Mouse (Mus musculus): ENCODE results near the gene Gjc1.

Gjc1 gene

DNA sequence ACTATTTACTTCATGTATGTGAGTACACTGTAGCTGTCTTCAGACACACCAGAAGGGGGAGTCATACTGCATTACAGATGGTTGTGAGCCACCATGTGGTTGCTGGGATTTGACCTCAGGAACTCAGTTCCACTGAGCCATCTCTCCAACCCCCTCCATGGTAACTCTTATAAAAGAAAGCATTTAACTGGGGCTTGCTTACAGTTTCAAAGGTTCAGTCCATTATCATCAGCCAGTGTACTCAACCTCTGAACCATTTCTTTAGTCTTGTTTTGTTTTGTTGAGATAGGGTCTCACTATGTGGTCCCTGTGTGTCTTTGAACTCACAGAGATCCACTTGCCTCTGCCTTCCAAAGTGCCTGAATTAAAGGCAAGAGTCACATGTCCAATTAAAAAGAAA, 4.6 kb downstream of the Gjc1 start:
- DNase-seq (ENCODE audit: low read depth, low spot score): no peak

DNA sequence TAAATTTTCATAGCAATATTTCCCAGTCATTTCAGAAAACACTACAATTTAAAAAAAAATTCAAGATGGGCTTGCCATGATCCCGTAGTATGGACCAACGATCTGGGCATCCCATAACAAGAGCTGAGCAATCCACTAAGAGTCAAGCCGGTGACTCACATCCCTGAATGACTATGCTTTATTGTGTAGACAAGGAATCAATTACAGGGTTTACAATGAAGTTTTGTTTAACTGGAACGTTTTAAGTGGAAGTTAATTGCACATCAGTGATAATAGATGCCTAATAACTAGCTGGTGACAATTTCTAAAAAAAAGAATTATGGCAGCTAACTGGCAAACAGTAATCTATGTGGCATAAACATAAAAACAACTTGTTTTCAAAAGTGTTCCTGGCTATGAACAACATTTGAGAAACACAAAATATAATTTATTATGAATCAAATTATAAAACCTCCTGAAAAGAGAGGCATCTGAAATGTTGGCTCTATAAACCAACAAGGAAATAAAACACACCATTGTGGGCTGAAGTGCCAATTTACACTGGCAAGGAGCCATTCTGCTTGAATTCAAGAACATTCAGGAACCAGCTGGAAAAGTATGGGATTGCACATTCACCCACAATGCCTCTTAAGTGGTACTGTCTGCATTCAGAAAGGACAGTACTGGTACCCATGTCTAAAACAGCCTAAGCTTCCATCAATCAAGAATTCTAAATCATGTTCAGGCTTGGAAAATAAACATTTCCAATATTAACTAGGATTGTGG, 8.6 kb downstream of the Gjc1 start:
- no peak for DNase-seq (ENCODE audit: low read depth, low spot score)

DNA sequence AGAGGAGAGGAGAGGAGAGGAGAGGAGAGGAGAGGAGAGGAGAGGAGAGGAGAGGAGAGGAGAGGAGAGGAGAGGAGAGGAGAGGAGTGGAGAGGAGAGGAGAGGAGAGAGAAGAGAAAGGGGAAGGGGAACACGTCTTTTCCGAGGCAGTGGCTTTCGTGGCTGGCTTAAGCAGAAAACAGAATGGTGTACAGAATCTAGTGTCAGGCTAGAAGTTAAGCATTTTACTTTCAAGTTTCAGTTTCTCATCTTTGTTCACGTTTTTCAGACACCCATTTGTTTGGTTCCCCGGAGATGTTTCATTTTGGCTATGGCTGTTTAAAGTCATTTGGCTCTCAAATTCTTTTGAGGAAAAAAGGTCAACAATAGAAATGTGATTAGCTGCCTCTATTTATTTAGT, 11.3 kb downstream of the Gjc1 start:
- no peak for DNase-seq (ENCODE audit: low read depth, low spot score)

DNA sequence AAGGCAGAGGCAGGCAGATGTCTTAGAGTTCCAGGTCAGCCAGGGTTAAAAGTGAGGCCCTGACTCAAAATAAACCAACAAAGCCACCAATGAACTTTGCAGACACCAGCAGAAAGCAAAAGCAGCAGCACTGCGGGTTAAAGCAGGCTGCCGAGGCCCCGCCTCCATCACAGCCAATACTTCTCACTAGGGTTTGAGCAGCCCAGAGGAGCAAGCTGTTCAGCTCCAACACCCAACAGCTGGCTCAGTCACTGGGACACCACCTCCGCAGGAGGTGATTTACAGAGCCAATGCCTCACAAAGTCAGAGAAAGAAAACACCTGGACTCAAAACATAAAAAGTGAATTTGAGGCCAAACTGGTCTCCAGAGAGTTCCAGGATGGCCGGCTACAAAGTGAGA, 16.0 kb downstream of the Gjc1 start:
- DNase-seq (ENCODE audit: low read depth, low spot score): no peak

DNA sequence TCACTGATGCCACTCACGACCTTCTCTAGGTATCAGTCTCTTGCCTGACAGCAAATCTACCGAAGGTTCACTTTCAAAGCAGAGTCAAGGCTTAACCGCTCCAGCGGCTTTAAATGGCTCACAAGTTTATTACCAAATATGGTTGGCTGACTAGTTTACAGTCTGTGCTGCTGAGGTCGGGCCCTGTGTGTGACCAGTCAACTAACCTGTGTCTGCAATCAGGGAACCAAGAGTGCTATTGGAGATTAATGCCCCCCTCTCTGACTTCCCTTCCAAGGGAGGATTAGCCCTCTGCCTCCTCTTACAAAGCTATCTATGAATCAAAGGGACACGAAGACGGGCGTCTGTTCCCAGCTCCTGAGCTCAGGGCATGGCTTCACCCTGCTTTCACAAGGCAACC, 25.3 kb downstream of the Gjc1 start:
- DNase-seq (ENCODE audit: low read depth, low spot score): no peak

DNA sequence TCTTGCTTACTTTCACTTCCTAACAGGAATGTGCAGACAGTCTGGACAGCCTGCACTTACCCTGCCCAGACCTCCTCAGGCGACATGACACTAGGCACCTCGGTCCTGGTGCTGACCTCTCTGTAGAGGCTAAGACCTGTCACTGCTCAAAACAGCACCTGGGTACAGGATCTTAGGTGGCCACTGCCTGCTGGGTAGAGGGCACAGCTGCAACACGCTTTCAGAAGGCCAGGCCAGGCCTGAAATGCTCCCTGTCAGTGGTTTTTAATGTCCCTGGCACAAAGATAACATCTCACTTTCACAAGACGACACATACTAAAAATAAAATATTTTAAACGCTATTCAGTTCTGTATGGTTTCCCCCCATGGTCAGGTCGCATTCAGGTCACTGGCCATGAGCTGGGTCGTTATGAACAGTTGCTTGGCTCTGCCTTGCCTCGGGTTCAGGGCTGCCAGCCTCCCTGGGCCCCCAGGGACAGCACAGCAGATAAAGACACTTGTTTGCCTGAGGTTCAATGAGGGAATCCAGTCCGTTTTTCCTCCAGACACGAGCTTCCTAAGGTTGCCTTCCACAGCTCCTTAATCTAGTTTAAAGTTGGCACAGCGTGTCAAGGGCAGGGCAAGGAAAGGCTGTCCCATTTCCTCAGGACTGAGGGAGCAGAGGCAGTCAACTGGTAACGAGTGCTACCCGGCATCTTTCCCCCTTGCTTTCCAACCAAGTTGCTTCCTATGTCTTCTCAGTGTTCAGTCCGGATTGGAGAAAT, 27.6 kb downstream of the Gjc1 start:
- DNase-seq (ENCODE audit: low read depth, low spot score): no peak

DNA sequence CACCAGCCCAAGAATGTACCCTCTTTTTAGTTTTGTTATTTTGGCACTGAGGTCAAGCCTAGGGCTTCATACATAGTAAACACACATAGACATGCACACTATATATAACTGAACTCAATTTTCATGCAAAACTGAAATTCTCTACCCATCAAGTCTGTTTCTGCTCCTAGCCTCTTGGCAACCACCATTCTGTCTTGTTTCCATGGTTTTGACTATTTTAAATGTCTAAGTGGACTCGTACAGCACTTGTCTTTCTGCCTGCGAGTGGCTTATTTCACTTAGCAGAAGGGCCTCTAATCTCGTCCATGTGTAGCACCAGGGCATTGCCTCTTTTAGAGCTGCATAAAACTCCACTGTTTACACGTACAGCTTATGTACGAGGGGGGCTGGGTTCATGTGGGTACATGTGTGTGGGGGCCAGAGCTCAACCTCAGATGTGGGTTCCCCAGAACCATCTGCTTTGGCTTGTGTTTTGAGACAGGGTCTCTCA, 31.8 kb downstream of the Gjc1 start:
- no peak for DNase-seq (ENCODE audit: low read depth, low spot score)

DNA sequence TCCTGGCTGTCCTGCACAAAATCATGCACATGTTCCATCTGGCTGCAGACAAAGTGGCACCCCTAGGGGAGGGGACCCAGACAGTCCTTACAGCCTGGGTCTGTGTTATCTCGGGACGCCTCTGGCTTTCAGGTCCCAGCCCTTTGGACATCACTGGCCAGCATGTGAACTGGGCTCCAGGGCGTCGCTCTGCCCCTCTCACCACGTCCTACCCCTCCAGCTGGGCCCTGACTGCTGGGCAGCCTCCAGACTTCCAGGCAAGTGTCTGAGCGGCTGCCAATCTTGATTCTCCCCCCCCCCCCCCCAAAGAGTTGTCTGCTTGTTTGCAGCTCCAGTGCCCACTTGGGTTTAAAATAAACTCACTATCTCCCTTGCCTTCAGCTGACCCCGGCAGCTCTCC, 36.1 kb downstream of the Gjc1 start:
- DNase-seq (ENCODE audit: low read depth, low spot score): no peak

DNA sequence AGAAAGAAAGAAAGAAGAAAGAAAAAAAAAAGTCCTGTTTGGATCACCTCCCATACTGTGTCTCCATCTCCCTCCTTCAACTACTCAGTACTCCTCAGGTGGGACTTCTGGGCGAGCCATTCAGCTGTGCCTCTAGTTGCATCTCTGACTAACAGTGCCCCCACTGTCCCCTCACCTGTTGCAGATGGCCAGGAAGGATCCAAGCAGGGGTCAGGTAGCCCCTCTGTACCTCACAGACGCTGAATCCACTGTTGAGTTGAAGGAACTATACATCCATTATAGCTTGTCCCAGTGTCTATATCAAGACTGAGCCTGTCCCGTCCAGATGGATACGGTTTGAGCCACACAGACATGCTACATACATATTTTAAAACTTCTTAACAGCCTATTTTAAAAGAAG, 38.0 kb downstream of the Gjc1 start:
- no peak for DNase-seq (ENCODE audit: low read depth, low spot score)

DNA sequence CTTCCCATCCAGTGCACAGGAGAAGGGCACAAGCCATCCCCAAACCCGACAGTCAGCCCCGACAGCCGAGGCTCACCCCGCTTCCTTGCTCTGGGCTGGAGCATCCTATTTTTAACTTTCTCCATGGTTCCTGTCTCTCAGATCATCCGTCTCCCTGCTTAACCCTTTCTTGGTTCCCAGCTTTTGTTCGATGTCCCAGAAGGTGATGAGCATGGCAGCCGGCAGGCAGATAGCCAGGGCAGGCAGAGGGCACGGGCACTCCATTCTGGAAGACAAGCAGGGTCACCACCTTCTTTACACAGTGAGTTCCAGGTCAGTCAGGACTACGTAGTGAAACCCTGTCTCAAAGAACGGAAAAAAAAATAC, 38.5 kb downstream of the Gjc1 start:
- DNase-seq (ENCODE audit: low read depth, low spot score): no peak

DNA sequence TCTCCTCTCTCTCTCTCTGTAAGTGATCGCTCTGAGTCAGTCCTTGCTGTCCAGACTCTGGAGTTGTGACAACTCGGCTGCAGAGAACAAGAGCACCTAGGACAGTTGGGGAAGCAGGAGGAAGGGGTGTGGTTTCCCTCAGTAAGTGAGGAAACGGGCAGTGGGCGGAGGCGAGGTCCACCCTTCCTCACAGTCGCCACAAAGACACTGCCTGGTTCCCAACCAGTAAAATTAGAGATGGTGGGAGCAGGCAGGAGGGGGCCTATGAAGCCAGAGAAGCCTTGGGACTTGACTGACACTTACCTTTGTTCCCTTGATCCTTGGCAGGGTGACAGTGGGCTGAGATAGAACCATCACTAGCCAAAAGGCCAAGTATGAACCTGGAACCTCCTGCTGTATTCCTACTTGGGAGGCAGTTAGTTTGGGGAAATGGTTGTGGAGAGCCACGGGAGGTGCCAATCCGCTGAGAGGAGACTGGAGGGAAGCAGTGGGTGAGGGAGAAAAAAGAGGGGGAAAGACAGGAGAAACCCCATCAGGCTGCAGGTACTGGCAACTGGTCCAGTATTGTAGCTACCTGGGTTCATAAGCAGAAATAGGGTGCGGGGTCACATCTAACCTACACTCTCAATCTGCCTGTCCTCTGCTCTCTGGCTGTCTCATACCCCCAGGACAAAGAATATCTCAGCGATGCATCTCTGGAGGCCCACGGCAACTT, 39.1 kb downstream of the Gjc1 start:
- no peak for DNase-seq (ENCODE audit: low read depth, low spot score)

DNA sequence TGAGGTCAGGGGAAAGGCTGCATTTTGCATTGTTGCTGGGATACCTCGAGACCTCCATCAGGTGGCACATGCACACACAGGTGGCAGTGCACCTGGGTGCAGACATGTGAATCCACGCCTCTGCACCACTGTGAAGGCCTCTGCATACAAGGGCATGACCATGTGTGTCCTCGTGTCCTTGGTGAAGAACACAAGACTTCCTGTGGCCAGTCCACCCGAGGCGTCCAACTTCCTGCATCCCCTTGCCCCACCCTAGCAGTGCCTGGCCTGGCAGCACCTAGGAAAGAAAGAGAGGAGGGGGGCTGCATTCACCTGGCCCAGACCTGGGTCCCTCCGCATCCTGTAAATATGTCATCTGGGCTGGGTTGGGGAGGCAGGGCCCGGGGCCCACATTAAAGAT, 39.7 kb downstream of the Gjc1 start:
- no peak for DNase-seq (ENCODE audit: low read depth, low spot score)

DNA sequence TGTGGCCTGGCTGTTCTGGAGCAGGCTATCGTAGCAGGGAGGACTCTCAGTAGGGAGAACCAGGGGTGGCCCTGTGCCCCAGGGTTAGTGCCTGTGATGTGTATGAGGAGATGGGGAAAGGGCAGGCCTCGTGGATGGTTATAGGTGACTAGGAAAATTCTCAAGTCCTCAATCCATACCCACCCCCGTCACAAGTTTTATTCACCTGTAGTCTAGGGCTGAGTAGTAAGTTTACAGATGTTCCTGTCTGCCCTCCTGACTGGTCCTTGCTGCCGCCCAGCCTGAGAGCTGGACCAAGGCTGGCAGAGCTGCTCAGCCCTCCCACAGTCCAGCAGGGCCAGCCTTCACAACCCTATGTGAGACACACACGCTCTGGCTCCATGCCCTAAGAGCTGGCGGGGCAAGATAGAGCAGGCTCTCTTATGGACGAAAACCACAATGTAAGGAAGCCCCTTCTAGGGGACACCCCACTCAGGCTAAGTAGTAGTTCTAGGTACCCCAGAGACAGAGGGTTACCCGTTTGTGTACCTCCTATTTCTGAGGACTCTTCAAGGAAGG, 40.3 kb downstream of the Gjc1 start:
- no peak for DNase-seq (ENCODE audit: low read depth, low spot score)

DNA sequence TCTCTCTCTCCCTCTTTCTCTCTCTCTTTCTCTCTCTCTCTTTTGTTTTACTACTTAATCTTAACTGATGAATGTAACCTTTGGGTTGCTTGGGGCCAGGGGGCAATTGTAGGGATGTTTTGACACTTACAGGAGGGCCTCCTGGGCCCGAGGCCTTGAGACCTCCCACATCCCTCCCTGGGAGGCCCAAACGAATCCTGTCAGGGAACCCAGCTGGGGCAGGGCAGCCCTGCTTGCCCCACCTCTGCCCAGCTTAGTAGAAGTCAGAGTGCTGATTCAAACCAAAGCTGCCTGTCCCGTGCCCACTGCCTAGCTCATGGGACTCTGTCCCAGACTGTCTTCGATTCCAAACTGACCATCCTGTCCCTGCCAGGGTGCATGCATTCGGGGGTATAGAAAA, 40.9 kb downstream of the Gjc1 start:
- DNase-seq (ENCODE audit: low read depth, low spot score): no peak

DNA sequence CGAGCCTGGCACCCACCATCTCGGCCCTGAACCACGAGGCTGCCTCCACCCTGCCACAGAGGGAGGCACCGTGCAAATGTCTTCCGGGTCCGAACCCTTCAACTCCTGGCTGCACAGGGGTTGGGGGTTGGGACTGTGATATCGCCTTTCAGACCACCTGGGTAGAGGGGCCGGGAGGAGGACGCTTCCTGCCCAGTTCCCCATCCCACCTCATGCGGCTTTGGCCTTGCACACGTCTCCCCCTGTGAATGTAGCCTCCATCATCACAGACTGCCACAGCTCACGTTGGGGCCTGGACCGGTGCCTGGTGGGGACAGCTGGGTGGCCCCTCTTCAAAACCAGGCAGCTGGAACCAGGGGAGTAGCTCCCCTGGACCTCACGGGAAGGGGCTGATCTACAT, 41.3 kb downstream of the Gjc1 start:
- no peak for DNase-seq (ENCODE audit: low read depth, low spot score)

DNA sequence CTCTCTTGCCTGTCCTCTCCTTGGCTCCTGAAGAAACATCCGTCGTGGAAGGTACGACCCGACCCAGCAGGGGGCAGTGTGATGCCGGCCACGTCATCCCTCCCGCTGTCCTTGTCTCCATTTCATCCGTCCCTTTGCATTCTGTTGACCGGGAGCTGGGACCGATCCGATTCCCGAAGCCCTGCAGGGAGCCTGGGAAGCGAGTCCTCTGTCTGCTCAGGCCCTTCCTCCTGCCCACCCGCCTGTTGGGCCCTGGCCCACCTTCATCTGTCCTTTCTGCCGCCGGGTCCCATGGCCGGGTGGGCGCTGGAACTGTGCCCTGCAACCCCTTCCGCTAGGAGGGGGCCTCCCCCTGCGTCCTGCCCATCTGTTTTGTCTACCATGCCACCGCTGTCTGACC, 41.9 kb downstream of the Gjc1 start:
- DNase-seq (ENCODE audit: low read depth, low spot score): peak; percentile 15

DNA sequence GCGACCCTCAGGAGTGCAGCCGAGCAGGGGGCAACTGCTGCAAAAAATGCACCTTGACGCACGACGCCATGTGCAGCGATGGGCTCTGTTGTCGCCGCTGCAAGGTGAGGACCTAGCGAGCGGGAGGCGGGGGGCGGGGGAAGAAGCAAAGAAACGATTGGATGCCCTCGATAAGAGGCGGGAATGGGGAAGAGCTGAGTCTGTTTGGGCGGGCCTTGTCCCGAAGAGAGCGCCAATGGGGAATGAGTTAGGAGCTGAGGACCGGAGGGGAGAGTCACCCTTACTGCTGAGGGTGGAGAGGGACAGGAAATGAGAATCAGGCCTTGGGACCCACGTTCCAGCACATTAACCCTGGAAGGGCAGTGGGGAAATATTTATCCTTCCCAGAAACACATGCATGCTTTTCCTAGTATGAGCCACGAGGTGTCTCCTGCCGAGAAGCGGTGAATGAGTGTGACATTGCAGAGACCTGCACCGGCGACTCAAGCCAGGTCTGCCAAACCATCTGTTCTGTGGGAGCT, 44.8 kb downstream of the Gjc1 start:
- peak; percentile 37 for DNase-seq (ENCODE audit: low read depth, low spot score)

DNA sequence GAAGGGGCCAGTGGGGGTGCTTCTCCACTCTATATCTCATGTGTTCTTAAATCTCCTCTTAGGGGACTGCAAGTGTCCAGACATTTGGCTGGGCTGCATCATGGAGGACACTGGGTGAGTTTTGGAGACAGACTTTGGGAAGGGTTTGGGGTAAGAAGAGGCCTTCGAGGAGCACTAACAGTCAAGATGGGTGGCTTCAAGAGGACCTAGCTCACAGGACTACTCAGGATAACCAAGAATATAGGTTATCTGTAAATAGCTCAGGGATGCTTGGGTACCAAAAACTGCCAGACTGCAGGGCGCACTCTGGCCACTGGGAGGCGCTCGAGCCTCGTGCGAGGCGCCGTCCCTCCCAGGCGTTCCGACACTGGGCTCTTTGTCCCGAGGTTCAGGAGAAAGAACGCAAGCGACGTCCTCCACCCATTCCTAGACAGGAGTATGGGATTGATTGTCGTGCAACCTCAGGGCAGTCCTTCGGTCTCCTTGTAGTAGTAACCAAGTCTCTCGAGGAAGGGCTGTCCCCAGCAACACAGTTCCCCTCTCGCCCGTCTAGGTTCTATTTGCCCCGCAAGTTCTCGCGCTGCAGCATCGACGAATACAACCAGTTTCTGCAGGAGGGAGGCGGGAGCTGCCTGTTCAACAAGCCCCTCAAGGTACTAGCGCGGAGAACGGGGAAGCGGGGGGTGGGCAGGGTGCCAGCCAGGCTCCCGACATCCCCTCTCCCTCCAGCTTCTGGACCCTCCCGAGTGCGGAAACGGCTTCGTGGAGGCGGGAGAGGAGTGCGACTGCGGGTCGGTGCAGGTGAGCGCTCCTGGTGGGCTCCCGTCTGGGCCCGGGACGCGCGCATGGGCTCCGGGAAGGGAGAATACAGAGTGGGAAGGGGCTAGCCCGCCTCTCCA, 45.5 kb downstream of the Gjc1 start:
- peak; percentile 82 for DNase-seq (ENCODE audit: low read depth, low spot score)

DNA sequence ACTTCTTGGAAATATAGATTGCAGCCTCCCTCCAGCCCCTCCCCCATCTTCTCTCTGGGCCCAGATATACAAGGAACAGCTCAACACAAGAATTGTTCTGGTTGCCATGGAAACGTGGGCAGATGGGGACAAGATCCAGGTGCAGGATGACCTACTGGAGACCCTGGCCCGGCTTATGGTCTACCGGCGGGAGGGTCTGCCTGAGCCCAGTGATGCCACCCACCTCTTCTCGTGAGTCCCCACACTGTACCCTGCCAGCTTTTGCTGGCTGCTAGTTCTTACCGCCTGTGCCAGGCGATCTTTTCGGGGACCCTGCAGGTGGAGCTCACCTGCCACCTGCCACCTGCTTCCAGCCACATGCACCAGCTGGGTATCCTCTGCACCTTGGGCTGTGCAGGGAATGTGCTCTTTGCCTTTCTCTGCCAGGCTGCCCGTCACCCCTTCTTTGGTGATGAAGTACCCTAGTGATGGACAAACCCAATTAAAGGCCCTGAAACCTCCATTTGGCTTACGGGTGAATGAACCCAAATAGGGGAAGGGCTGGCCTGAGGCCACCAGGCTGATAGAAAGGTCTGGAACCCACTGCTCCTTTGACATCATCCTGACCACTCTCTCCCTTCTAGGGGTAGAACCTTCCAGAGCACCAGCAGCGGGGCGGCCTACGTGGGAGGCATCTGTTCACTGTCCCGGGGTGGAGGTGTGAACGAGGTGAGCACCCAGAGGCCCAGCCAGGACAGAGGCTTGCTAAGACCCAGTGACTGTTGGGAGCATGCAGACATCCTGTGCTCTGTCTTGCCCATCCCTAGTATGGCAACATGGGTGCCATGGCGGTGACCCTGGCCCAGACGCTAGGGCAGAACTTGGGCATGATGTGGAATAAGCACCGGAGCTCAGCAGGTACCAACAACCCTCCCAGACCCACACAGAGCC, 46.5 kb downstream of the Gjc1 start:
- DNase-seq (ENCODE audit: low read depth, low spot score): no peak

All from CD4-positive, CD25-positive, alpha-beta regulatory T cell, adult 2 months (primary cell).